Mouse (Mus musculus) fat pad, adult 2 months (tissue): Measurements from ENCODE around the gene Hfe.
"Not testable (repeated sequence)": the region's sequence is repeated elsewhere in the genome, so short reads cannot be mapped to it uniquely, and the experiment has no call there.

ENCODE experiments used
- DNase-seq: peaks from one replicate; pipeline ENCODE4 v3.0.0-alpha.2; 2011; ENCODE audit warnings: low read depth, low spot score; ENCODE audit errors: extremely low read depth

Hfe gene

DNA sequence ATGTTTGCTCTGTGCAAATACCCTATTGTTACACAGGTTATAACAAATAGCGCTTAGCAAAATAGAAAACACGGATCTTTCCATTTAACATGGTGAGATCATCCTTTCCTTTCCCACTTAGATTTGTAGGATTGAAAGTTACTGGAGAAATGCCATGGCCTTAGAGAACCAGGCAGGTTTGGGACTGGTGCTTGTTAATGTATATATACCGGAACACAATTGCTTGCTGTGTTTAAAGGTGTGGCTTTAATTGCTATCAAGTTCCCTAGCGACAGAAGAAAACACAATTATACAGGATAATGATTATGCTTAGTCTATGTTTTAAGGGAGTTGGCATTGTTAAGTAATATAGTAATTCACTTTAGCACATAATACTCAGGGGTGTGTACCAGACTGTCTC is 23.5 kb downstream of the Hfe start:
- no peak for DNase-seq

DNA sequence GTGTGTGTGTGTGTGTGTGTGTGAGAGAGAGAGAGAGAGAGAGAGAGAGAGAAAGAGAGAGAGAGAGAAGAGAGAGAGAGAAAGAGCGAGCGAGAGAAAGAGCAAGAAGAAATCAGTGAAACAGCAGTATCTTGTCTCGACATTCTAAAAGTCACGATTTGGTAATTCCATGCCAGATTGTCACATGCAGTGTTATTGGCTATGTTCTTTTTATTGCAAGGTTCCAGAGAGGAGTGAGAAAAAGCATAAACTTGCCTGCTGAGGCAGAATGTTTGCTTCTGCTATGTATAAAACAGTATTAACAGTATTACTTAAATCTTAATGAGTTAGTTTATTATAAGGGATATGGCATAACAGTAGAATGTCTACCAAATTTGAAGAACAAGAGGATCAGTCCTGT is 24.7 kb downstream of the Hfe start:
- no peak for DNase-seq

DNA sequence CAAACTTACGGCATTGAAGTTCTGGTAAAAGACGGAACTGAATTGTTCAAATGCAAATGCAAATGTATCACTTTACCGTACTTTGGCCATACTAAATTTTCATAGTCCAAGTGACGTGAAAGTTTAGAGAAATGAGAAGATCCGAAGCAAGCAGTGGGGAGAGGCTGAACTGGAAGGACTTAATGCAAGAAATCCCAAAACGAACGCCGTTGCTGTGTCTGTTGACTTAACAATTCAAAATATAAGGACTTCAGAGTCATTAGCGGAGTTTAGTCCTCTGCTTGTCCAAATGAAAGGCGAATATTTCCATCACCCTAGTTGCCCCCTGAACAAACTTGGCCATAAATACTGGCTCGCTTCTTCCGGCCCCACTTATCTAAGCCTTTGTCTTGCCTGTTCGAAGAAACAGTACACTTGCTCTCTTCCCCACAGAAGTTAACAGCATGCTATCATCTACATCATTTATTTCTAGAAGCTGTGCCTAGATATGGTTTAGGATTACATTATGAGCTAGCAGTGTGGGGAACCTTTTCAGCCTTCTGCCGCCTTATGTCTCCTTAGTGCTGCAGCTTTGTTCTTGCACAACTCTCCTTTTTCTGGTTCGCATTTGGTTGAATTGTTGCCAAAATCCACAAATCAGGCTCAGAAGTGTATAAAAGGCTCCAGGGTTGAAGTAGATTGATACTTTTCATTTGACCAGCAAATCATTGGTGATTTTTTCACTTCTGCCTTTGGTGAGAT is 25.4 kb downstream of the Hfe start:
- DNase-seq, result no peak

DNA sequence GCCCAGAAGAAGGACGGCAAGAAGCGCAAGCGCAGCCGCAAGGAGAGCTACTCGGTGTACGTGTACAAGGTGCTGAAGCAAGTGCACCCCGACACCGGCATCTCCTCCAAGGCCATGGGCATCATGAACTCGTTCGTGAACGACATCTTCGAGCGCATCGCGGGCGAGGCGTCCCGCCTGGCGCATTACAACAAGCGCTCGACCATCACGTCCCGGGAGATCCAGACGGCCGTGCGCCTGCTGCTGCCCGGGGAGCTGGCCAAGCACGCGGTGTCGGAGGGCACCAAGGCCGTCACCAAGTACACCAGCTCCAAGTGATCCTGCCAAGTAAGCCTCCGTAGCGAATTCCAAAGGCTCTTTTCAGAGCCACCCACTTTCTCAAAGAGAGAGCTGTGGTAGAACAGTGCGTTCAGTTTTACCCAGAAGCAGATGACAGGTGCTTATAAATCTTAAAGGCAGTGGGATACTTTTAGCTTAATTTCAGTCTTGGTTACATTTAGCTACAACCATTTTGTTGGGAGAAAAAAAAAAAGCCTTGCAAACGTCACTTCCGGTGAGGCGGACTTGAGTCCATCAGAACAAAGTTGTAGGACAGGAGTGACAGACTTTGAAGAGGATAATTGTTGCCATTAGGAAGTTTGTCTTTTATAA is 26.2 kb downstream of the Hfe start:
- peak; percentile 46 for DNase-seq

DNA sequence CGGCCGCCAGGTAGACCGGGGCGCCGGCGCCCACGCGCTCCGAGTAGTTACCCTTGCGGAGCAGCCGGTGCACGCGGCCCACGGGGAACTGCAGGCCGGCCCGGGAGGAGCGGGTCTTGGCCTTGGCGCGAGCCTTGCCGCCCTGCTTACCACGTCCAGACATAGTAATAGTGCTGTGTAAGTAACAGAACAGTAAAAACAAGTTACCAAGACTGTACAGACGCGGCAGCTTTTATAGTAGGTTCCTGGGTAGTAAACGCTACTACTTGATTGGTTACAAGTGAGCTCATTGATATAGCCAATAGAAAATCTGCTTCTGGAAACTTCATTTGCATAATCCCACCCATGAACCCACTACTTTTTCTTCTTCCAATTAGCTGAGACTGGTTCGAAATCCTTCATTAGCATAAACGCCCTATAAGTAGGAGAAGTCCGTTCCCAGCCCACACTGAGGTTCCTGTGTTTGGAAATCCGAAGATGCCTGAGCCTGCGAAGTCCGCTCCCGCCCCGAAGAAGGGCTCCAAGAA is 26.8 kb downstream of the Hfe start, which contains the start of the genes Hist1h2ac and Hist1h2bc:
Gene Hist1h2ac (minus strand): TSS at position 194 of the 527 bp plus-strand sequence.
Gene Hist1h2bc (plus strand): TSS at position 445 of the 527 bp plus-strand sequence.
- peak; percentile 99 for DNase-seq

DNA sequence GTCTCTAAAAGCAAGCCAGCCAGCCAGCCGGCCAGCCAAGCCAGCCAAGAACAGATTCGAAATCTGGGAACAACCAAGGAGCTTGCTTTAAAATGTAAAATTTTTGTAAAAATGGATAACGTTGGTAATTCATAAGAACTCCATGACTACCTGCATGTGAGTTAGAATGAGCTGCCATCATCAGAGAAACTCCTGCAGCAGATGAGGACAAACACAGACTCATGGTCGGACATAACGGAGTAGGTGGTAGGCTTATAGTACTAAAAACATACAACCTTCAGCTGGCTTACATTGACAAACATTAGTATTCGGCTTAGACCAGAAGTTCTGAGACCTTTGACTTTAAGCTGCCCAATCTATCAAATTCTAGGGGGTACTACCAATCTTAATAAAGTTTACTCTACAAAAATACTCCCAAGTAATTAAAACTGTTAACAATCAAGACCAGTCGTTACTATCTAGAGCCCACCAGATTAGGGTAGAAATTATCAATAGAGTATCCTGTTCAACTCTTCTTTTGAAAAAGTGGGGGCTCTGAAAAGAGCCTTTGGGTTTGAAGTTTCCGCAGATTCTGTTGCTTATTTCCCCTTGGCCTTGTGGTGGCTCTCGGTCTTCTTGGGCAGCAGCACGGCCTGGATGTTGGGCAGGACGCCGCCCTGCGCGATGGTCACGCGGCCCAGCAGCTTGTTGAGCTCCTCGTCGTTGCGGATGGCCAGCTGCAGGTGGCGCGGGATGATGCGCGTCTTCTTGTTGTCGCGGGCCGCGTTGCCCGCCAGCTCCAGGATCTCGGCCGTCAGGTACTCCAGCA is 27.5 kb downstream of the Hfe start:
- not testable (repeated sequence) for DNase-seq

DNA sequence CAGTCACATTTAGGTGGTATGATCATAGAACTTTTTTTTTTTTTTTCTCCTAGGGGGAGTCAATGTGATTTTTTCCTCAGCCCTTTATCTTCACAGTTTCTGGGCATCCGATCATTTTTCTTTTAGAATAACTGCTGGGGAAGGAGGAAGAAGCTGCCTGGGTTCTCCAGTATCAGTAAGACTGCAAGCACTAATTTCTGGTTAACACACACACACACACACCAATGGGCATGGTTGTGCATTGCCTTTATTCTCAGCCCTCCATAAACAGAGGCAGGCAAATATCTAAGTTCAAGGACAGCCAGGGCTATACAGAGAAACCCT is 28.1 kb downstream of the Hfe start:
- DNase-seq, result no peak

DNA sequence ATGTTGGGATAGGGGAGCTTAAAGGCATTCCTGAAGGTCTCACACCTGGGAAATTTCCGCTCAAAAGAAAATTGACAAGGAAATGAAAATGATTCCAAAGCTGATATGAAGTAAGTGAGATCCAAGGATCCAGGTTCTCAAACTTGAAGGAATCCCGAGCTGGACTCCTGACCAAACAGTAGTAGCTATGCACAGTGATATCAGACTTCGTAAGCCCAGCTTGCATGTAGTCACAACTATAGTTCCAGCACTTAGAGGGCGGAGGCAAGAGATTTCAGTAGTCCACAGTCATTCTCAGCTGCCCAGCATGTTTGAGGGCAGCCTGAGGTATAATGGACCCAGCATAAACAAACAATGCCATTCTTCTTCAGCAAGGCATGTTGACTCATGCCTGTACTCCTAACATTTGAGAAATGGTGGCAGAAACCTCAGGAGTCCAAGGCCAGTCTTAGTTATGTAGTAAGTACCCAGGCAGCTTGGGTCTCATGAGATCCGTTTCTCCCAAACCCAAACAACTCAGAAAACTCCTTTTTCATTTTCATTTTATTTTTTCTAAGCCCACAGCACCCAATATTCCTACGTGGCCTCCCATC is 28.6 kb downstream of the Hfe start:
- no peak for DNase-seq

DNA sequence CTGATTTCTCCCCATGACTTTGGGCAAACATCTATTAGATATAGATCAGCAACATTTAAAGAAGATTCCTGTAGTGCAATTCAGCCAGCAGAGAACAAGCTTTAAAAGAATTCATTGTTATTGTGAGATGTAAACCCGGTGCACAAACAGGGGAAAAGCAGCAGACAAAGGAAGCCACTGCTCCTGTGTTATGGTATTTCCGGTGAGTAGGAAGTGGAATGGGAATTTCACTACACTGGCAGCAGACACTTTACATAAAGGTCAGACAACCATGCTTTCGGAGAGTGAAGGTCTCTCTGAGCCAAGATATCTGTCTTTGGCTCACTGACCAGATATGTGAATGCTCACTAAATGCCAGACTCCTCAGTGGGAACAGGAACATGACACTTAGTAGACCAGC is 48.1 kb downstream of the Hfe start:
- no peak for DNase-seq

DNA sequence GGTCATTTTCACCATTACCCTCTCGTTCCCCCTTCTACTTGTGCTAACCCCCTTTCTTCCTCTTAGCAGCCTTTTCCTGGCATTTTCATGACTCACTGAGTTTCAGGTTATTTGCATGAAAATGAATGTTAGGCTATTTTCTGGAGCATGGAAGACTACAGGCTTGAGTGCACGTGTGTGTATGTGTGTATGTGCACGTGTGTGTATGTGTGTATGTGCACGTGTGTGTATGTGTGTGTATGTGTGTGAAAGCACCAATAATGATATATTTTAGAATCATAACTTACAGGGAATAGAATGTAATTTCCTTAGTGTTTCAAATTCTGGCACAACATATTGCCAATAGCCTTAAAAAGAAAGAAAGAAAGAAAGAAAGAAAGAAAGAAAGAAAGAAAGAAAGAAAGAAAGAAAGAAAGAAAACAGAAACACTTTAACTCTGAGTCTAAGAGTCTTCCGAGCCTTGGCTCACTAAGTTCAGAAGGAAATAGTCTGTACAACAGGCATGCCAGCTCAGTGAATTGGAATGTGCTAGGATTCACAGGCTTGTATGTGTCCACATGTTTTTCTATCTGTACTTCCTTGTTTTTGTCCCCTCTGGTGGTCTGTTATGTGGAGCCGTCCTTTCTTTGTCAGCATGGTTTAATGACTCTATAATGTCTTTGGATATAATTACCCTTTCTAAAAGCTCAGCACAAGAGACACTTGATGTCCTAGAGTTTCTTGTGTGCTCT is 50.9 kb downstream of the Hfe start:
- DNase-seq, result no peak
